Mouse (Mus musculus) 3T3-L1 (cell line): ENCODE results near the gene Sptbn4.
"Not testable (repeated sequence)": the region's sequence is repeated elsewhere in the genome, so short reads cannot be mapped to it uniquely, and the experiment has no call there.

Source experiments
- DNase-seq: peaks from one replicate; pipeline ENCODE4 v3.0.0-alpha.2; 2015; ENCODE audit warnings: low read depth, low spot score

Sptbn4 gene

DNA sequence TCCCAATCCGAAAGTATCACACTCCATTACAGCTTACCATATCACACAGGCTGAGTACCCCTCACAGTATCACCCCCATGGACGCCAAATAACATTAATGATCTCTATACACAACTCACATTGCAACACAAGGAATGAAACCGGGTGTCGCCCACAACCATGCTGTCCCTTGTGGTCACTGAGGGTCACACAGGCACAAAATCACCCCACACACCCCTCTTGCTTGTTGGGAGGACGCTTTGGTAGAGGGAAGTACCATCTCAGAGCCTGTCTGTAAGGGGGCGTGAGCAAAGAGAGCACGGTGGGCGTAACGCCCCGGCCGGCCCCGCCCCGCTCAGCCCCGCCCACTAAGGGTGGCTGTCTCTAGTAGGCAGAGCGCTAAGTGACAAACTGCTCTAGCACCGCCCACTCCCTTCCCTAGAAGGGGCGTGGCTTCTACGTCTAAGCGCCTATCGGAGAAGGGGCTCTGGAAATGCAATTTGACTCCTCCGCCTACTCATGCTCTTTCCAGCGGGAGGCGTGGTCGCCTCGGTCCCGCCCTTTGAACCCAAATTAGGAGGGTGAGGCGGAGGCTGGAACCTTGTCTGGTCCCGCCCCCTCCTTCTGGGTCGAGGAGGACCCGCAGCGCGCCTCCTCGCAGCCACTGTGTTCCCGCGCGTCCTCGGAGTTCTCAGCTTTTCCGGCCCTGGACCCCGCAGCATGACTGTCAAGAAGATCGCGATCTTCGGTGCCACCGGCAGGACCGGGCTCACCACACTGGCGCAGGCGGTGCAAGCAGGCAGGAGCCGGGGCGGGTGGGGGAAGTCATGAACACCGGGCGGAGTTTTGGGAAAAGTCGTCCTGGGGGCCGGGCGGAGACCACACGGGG, at the start of gene Sptbn4, which contains the start of gene Blvrb:
Sptbn4 (minus strand) TSS at position 268 of the 868 bp plus-strand sequence.
Blvrb (plus strand) TSS at position 560 of the 868 bp plus-strand sequence.
- peak; percentile 99 for DNase-seq

DNA sequence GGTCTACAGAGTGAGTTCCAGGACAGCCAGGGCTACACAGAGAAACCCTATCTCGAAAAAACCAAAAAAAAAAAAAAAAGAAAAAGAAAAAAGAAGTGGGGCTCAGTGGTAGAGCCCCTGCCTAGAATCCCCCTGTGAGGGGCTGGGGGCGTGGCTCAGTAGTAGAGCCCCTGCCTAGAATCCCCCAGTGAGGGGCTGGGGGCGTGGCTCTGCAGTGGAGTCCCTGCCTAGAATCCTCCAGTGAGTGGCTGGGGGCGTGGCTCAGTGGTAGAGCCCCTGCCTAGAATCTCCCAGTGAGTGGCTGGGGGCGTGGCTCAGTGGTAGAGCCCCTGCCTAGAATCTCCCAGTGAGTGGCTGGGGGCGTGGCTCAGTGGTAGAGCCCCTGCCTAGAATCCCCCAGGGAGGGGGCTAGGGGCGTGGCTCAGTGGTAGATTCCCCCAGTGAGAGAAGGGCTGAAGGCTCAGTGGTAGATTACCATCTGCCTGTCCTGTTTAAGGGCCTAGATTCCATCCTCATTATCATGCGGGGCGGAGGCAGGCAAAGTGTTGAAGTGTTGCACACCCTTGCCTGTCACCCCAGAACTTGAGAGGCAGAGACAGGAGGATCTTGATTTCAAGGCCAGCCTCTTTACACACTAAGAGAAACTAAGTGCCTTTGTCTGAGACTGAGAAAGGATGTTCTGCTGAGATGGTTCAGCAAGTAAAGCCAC, 47.3 kb upstream of the Sptbn4 start:
- DNase-seq, result not testable (repeated sequence)

DNA sequence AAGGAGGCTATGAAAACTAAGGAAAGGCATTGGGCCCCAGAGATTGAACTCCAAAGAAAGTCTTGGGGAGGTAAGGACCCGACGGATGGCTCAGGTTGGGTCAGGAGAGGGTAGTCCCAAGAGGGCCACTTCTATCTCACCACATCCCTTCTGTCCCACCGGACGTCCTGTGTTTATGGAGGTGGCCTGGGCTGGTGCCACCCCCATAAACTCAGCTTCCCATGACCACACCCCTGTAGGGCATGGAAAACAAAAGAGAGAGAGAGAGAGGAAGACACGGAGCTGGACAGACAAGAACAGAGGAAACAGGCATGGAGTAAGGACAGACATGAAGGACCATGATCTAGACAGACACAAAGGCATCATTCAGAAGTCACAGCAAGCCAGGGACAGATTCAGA, 46.0 kb upstream of the Sptbn4 start:
- no peak for DNase-seq

DNA sequence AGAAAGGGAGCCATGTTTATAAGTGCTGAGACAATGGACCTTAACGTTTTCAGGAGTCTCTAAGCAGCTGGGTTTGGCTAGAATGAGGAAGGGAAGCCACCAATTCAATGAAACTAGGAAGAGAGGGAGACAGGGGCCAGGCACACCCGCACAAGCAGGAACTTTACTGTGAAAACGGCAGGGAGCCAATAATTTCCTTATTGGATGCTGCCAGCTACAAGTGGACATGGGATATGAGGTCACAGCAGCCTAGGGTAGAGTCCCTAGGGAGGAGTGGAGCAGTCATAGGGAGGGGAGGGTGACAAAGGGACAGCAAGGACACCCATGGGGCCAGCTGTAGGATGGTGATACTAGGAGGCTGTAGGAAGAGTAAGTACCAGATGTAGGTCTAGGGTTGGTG, 45.5 kb upstream of the Sptbn4 start:
- no peak for DNase-seq

DNA sequence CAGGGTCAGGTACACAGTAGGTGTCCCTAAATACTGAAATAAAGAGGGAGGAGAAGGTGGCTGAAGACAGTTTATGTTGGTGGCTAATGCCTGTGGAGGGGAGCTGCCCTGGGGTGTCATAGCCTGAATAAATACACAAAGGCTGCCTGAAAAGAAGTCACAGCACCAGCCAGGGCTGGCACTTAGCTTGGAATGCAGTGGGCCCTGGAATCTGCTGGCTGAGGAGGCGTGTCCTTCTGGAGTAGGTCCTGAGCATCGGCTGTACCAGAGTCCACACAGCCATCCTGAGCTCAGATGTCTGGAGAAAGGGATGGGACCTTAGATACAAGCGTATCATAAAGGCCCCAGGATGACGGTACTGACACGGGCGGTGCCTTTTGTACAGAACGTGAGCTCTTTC, 44.4 kb upstream of the Sptbn4 start:
- no peak for DNase-seq

DNA sequence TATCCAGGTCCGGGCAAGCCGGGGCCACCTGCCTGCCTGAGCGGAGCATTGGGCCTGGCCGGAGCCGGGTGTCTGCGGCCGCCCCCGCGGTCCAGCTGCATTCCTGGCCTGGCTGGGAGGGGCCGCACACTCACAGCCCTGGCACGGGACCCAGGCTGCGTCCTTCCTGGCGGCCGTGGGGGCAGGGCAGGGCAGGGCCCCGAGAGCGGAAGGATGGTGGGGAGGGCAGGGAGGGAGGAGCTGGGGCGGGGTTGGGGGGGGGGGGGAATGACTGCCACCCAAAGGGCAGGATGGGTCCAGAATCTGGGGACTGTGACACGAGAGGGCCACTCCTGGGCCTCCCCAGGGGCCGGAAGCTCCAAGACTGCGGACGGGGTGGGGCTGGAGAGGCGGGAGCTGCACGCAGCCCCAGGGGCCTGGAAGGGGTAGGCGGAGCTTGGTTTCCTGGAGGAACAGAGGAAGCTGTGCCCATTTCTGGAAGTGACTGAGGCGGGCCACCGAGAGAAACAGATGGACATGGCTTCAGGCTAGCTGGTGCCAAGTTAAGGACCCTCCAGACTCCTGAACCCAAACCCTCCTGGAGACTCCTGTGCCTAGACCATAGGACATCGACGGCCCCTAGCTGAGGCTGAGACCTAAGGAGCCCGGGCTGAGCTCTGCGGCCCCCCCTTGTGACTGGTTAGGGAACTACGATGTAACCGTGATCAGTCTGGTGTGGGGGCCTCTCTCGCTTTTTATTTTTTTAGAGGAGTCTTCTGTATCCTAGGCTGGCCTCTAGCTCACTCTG, 43.2 kb upstream of the Sptbn4 start:
- peak; percentile 91 for DNase-seq

DNA sequence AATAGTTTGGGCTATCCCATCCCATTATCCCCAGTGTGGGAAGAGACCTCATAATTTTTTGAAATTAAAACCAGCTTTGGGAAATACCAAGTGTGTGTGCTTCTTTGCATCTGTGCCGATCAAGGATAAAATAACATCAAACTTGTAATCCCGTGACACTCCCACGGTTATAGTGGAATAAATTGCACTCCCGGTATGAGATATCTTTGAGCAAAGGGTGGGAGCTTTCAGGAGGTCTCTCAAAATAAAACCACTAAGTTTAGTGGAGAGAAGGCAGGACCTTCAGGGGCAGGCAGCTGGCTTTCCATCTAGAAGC, 42.7 kb upstream of the Sptbn4 start:
- DNase-seq, result no peak

DNA sequence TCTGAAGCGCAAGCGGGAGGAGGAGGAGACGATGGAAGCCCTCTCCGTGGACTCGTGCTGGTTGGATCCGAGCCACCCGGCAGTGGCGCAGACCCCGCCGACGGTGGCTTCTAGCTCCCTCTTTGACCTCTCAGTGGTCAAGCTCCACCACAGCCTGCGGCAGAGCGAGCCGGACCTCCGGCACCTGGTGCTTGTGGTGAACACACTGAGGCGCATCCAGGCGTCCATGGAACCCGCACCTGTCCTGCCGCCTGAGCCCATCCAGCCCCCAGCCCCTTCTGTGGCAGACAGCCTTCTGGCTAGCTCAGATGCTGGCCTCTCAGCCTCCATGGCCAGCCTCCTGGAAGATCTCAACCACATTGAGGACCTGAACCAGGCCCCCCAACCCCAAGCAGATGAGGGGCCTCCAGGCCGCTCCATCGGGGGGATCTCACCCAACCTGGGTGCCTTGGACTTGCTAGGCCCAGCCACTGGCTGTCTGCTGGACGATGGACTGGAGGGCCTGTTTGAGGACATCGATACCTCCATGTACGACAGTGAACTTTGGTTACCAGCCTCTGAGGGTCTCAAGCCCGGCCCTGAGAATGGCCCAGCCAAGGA, 41.9 kb upstream of the Sptbn4 start:
- DNase-seq, result no peak

DNA sequence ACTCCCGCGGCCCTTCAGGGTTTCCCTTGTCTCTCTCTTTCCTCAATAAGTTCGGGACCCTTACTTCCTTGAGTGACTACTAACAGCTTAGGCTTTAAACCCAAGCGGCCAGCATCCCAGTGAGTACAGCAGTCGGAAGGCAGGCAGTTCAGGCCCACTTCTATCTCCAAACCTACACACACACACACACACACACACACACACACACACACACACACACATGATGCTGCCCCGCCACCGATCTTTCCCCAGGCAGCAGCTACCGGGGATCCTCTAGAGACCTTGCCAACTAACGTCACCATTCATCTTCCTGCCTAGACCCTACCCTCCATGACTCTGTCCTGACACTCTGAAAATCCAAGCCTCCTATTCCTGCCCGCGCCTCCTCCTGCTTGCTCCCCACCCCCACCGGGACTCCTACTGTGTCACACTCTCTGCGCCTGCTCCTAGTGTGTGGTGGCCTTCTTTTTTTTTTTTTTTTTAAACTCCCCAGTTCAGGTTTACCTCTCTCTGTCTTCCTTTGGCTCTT, 40.3 kb upstream of the Sptbn4 start:
- peak; percentile 61 for DNase-seq

DNA sequence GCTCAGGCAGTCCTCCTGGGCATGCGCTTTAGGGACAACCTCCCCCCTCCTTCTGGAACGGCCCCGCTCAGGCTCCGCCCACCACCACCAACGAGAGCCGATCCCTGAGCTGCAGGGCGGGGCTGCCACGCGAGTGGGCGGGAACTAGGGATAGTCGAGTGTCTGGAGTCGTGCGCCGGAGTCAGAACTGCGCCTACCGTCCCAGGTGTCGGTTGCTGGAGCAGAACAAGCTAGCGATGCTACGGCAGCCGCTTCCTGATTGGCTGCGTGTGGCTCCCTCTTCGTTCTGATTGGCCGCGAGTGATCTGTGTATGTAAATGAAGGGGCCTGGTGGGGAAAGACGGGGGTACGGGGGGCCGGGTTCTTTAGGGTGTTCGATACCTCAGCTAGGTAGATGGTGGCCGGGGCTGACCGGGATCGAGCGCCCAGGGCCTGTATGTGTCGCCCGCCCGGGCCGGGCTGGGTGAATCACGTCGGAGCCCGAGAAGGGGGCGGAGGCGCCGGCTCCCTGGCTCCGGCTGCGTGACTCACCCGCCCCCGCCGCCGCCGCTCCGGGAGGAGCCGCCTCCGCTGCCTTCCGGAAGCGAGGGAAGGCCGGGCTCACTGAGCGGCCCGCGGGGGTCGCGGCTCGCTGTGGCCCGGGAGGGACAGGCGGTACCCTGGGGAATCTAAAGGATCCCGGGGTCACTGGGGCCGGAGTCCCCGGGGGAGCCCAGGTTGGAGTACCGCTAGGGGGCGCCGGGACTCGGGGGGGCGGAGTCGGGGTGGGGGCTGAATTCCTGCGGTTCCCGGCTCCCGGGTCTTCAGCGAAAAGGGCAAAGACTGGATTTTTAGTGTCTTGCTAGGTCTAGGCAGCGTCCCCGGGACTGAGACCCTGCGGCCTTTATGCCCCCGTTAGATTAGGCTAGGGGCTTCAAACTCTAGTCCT, 39.5 kb upstream of the Sptbn4 start, which contains the start of gene Sertad1:
Sertad1 (plus strand) TSS at position 141 of the 928 bp plus-strand sequence.
- DNase-seq, result peak; percentile 98

DNA sequence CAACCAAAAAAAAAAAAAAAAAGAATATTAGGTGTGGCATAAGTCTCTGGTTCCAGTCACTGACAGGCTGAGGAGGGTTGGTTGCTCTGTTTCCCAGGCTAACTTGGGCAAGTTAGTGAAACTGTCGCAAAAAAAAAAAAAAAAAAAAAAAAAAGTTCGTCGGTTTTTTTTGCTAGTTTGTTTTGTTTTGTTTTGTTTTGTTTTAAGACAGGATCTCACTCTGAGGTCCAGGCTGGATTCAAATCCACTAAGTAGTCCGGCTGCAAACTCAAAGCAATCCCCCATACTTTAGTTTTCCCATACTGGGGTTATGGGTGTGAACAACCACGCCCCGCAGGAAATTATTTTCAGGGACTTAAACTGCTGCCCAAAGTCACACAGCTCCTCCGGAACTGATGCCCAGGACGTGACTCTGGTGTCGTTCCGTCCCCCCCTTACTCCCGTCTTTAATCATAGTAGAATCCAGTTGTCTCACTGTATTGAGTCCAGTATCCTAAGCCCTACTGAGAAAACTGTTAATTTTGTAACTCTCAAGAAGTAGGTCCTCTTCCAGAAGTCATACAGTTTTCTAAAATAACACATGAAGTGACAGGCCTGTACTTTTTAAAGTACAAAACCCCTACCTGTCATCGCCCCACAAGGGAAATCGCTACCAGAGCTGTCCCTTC, 38.8 kb upstream of the Sptbn4 start:
- peak; percentile 50 for DNase-seq

DNA sequence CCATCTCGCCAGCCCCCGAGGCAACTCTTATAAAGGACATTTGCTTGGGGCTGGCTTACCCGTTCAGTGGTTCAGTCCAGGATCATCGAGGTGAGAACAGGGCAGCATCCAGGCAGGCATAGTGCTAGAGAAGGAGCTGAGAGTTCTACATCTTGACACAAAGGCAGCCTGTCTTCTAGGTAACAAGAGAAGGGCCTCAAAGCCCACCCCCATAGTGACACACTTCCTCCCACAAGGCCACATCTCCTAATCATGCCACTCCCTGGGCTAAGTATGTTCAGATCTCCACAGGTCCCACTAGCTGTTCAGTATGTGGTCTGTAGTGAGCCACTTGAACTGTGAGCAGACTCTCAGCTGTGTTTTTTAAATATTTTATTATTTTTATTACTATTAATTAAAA, 36.4 kb upstream of the Sptbn4 start:
- DNase-seq, result no peak

DNA sequence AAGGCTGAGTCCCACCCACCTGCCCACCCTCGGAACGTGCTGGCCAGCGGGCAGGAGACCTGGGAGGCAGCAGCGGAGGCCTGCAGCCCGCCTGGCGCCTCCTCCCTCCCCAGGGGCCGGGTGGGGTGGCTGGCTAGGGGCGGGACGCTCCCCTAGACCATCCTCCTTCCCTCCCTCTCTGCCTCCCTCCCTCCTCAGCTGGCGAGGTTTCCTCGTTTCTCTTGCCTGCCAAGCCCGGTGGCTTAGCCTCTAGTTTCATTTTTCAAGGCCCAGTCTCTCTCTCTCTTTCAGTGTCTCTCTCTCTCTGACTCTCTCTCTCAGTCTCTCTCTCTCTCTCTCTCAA, 34.1 kb upstream of the Sptbn4 start:
- DNase-seq, result peak; percentile 90

DNA sequence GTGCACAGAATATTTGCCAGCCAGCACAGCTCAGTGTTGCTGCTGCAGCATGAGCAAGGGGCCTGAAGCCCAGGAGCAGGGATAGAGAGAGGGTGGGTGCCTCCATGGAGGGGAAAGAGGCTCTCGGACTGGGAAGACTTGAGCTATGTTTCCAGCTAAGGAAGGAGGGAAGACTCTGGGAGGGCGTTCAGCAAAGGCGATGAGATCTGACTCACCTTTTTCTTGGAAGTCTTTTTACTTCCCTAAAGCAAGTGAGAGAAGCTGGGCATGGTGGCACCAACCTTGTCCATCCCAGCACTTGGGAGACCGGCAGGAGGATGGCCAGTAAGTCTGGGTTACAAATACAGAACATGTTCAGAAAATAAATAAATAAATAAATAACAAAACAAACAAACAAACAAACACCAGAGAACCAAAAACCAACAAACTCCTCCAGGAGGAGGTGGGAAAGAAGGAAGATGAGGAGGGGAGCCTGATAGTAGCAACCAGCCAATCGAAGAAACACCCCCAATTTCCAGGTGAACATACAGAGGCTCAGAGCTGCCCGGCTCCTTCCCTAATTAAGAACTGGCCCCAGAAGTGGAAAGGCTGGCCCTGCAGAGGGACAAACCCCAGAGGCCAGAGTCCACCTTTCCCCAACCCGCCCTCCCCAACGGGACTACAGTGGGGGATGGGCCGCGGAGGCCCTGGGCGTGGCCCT, 33.6 kb upstream of the Sptbn4 start:
- peak; percentile 68 for DNase-seq

DNA sequence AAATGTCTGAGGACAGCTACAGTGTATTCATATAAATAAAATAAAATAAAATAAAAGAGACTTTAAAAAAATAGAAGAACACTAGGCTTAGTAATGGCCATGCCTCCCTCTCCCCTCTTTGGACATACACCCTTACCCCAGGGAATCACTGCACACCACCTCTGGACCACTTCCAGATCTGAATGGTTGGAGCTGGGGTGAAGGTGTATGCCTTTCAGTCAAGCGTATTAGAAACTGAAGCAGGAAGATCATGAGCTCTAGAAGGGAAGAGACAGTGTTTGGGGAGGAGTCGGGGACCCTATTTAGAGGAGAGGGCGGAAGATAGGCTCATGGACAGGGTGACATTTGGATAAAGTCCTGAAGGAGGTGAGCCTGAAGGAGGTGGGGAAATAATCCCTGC, 33.0 kb upstream of the Sptbn4 start:
- DNase-seq, result no peak

DNA sequence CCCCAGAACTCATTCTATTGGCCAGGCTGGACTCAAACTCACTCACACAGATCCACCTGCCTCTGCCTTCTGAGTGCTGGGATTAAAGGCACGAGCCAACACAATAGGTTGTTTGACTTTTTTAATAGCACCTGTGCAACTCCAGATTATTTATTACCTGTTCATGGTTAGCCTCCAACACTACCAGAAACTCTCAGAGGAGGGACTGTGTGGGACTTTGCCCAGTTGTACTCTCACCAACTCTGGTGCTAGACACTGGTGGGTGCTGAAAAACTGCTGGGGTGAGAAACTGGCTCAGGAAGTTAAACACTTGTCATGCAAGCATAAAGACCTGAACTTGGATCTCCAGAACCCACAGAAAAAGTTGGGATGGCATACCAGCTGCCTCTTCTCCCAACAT, 32.3 kb upstream of the Sptbn4 start:
- DNase-seq, result no peak

DNA sequence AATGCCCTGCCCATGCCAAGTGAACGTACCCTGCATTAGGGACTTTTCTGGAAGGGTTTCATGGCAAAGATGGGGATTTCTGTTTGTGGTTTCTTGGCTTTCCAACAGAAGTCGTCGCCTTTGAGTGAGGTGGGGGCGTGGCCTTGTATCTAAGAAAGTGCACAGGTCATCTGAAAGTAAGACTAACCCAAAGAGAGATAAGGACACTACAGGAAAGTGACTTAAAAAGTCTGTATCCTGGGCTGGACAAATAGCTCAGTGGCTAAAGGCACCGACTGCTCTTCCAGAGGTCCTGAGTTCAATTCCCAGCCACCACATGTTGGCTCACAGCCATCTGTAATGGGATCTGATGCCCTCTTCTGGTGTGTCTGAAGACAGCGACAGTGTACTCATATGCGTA, 31.1 kb upstream of the Sptbn4 start:
- no peak for DNase-seq

DNA sequence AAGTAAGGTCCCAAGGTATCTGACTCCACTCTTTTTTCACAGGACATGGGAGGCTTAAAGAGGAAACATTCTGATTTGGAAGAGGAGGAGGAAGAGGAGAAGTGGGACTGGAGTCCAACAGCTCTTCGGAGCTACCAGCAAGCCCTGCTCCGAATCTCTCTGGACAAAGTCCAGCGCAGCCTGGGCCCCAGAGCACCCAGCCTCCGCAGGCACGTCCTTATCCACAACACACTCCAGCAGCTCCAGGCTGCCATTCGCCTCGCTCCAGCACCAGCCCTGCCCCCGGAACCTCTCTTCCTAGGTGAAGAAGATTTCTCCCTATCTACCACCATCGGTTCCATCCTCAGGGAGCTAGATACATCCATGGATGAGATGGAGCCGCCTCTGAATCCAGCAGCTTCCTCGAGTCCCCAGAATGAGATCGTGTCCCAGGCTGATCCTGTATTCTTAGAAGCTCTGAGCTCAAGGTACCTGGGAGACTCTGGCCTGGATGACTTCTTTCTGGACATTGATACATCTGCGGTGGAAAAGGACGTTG, 28.7 kb upstream of the Sptbn4 start:
- DNase-seq, result no peak

DNA sequence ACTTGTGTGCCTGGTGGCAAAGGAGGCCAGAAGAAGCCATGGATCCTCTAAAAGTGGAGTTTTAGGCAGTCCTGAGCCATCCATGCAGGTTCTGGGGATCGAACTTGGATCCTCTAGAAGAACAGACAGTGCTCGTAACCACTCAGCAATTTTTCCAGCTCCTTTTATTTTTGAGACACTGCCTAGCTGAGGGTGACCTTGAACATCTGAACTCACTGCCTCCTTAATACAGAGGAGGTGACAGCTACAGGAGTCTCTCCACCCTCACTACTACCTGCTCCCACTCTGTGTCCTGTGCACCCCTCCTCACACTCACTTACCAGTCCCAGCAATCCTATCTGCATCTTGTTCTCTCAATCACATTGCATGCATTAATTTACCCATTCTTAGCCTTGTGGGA, 28.1 kb upstream of the Sptbn4 start:
- DNase-seq, result no peak
